Mouse (Mus musculus) embryonic fibroblast, embryonic 13.5 days (primary cell): ENCODE data around the gene Elmsan1.

Experiments
- CTCF ChIP-seq: IDR thresholded peaks from 2 replicates; pipeline ENCODE4 v1.5.1; 2011; ENCODE audit warnings: mild to moderate bottlenecking, control low read depth, low read length, moderate library complexity, borderline replicate concordance; ENCODE audit not compliant: insufficient read depth
- POLR2A ChIP-seq: IDR thresholded peaks from 2 replicates; pipeline ENCODE4 v1.6.1; 2011; ENCODE audit warnings: low read depth, mild to moderate bottlenecking, control low read depth, low read length, moderate library complexity

DNA sequence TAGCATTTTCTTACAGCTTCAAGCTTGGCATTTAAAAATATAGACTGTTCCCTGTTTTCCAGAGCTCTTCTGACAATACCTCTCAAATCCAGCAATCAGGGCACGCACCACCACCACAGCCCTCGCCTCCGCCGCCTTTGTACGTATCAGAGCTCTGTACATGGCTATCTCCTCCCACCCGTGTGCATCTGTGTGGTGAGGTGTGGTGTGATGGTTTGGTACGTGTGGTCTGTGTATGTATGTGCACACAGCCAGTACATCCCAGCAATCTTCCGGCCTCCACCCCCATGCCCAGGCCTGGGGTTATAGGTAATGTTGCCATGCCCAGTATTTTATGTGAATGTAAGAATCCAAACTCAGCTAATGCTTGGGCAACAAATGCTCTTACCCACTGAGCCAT lies 14.0 kb downstream of the Elmsan1 start:
- no peak for TF ChIP-seq CTCF
- TF ChIP-seq POLR2A = no peak
